Mouse (Mus musculus): ENCODE data around the gene Hoxd4. TPM values are rescaled to one million over a fixed set of nuclear protein-coding genes. Genes with fewer than 3 reads are reported as not detected.

The Hoxd4 gene
- polyA plus RNA-seq, 1 experiment: 5.5 TPM

GRCm38 (mm10) chr2:74713239-74714150, 1.8 kb downstream of the Hoxd4 start:
- TF ChIP-seq CTCF (IDR thresholded peaks at IDR 0.05; ENCODE audit: borderline replicate concordance, extremely low read depth, insufficient read depth, insufficient read length) (no peak), POLR2A (IDR thresholded peaks at IDR 0.05; ENCODE audit: borderline replicate concordance, extremely low read depth, insufficient read depth, insufficient read length, poor library complexity, severe bottlenecking) (no peak)
- DNase-seq (ENCODE audit: low read depth): peak; percentile 55

- TF ChIP-seq CTCF (IDR thresholded peaks at IDR 0.05; ENCODE audit: borderline replicate concordance, extremely low read depth, insufficient read depth, insufficient read length) (no peak), POLR2A (IDR thresholded peaks at IDR 0.05; ENCODE audit: borderline replicate concordance, extremely low read depth, insufficient read depth, insufficient read length, poor library complexity, severe bottlenecking) (no peak)
- DNase-seq (ENCODE audit: low read depth): no peak
Measured at GRCm38 (mm10) chr2:74714156-74714789, 2.5 kb downstream of the Hoxd4 start.

GRCm38 (mm10) chr2:74714881-74715280, 3.2 kb downstream of the Hoxd4 start:
- no peak for DNase-seq (ENCODE audit: low read depth)
- TF ChIP-seq CTCF (IDR thresholded peaks at IDR 0.05; ENCODE audit: borderline replicate concordance, extremely low read depth, insufficient read depth, insufficient read length) (no peak), POLR2A (IDR thresholded peaks at IDR 0.05; ENCODE audit: borderline replicate concordance, extremely low read depth, insufficient read depth, insufficient read length, poor library complexity, severe bottlenecking) (no peak)

- peak; percentile 89 for DNase-seq (ENCODE audit: low read depth)
- TF ChIP-seq POLR2A (IDR thresholded peaks at IDR 0.05; ENCODE audit: borderline replicate concordance, extremely low read depth, insufficient read depth, insufficient read length, poor library complexity, severe bottlenecking) (no peak), CTCF (IDR thresholded peaks at IDR 0.05; ENCODE audit: borderline replicate concordance, extremely low read depth, insufficient read depth, insufficient read length) (peak; percentile 87)
Measured at GRCm38 (mm10) chr2:74715504-74716241, 3.9 kb downstream of the Hoxd4 start.

- DNase-seq (ENCODE audit: low read depth): no peak
- TF ChIP-seq CTCF (IDR thresholded peaks at IDR 0.05; ENCODE audit: borderline replicate concordance, extremely low read depth, insufficient read depth, insufficient read length) (no peak), POLR2A (IDR thresholded peaks at IDR 0.05; ENCODE audit: borderline replicate concordance, extremely low read depth, insufficient read depth, insufficient read length, poor library complexity, severe bottlenecking) (no peak)
Measured at GRCm38 (mm10) chr2:74720384-74720783, 8.7 kb downstream of the Hoxd4 start.

GRCm38 (mm10) chr2:74720955-74721491, 9.3 kb downstream of the Hoxd4 start:
- DNase-seq (ENCODE audit: low read depth): no peak
- no peak for TF ChIP-seq CTCF (IDR thresholded peaks at IDR 0.05; ENCODE audit: borderline replicate concordance, extremely low read depth, insufficient read depth, insufficient read length)
- no peak for TF ChIP-seq POLR2A (IDR thresholded peaks at IDR 0.05; ENCODE audit: borderline replicate concordance, extremely low read depth, insufficient read depth, insufficient read length, poor library complexity, severe bottlenecking)

GRCm38 (mm10) chr2:74721882-74722281, 10.2 kb downstream of the Hoxd4 start:
- DNase-seq (ENCODE audit: low read depth): no peak

GRCm38 (mm10) chr2:74722949-74723348, 11.2 kb downstream of the Hoxd4 start:
- TF ChIP-seq CTCF (IDR thresholded peaks at IDR 0.05; ENCODE audit: borderline replicate concordance, extremely low read depth, insufficient read depth, insufficient read length) (no peak), POLR2A (IDR thresholded peaks at IDR 0.05; ENCODE audit: borderline replicate concordance, extremely low read depth, insufficient read depth, insufficient read length, poor library complexity, severe bottlenecking) (no peak)
- no peak for DNase-seq (ENCODE audit: low read depth)

More at GRCm38 (mm10) chr2:74721882-74722281, 10.2 kb downstream of the Hoxd4 start:
- TF ChIP-seq POLR2A (IDR thresholded peaks at IDR 0.05; ENCODE audit: borderline replicate concordance, extremely low read depth, insufficient read depth, insufficient read length, poor library complexity, severe bottlenecking): no peak
- no peak for TF ChIP-seq CTCF (IDR thresholded peaks at IDR 0.05; ENCODE audit: borderline replicate concordance, extremely low read depth, insufficient read depth, insufficient read length)

- no peak for TF ChIP-seq CTCF (IDR thresholded peaks at IDR 0.05; ENCODE audit: borderline replicate concordance, extremely low read depth, insufficient read depth, insufficient read length)
- TF ChIP-seq POLR2A (IDR thresholded peaks at IDR 0.05; ENCODE audit: borderline replicate concordance, extremely low read depth, insufficient read depth, insufficient read length, poor library complexity, severe bottlenecking): no peak
- no peak for DNase-seq (ENCODE audit: low read depth)
Measured at GRCm38 (mm10) chr2:74724244-74725015, 12.7 kb downstream of the Hoxd4 start.

GRCm38 (mm10) chr2:74725171-74725570, 13.4 kb downstream of the Hoxd4 start:
- TF ChIP-seq CTCF (IDR thresholded peaks at IDR 0.05; ENCODE audit: borderline replicate concordance, extremely low read depth, insufficient read depth, insufficient read length) (no peak), POLR2A (IDR thresholded peaks at IDR 0.05; ENCODE audit: borderline replicate concordance, extremely low read depth, insufficient read depth, insufficient read length, poor library complexity, severe bottlenecking) (no peak)
- DNase-seq (ENCODE audit: low read depth): no peak

Data from brain, embryonic 14.5 days (tissue).